22 mouse cellular contexts compared by ENCODE assay signal in genomic region chr2:5172773-5173172, GRCm38 (mm10). TPM values are rescaled to one million over a fixed set of nuclear protein-coding genes. Genes with fewer than 3 reads are reported as not detected.
DNase-seq lines count a peak whose midpoint lies in the region; ATAC-seq and TF ChIP-seq lines count a peak whose summit lies in the region.
"Had no signal": no experiment of that assay in that cellular context is flagged by ENCODE, and none has a peak within 500 bp of the region (broad histone marks: within the 10 kb centered on the region; RNA-seq: fewer than 3 reads in every experiment).

No protein-coding gene starts in this region.

- H3K4me3 ChIP-seq in heart, embryonic 12.5 days = no peak overlapping the region
- no peak overlapping the region for H3K4me3 ChIP-seq in intestine, embryonic 15.5 days (replicated peaks)
- H3K4me3 ChIP-seq in intestine, postnatal 0 days (ENCODE audit: low read depth, low read length) = no peak overlapping the region
- H3K4me3 ChIP-seq in intestine, embryonic 16.5 days (ENCODE audit: low read length) = no peak overlapping the region
- H3K4me3 ChIP-seq in kidney, adult 2 months (ENCODE audit: insufficient read depth, low read depth, low read length) = no peak overlapping the region

- no peak overlapping the region for H3K4me2 ChIP-seq in heart, embryonic 12.5 days
- no peak overlapping the region for H3K4me2 ChIP-seq in intestine, embryonic 15.5 days (replicated peaks)
- no peak overlapping the region for H3K4me2 ChIP-seq in intestine, postnatal 0 days (replicated peaks; ENCODE audit: low read depth)
- no peak overlapping the region for H3K4me2 ChIP-seq in intestine, embryonic 16.5 days (ENCODE audit: low read depth, low read length)

- peak; percentile 72 for DNase-seq in heart, adult 11 months
- DNase-seq in ovary, adult 18-20 months (ENCODE audit: low spot score) = peak; percentile 29
- no peak for DNase-seq in ovary, postnatal 14 days (ENCODE audit: low spot score)
- DNase-seq in kidney, adult 2 months = no peak
- DNase-seq: adrenal gland, adult 2 months; adrenal gland, adult 8-10 months; adrenal gland, postnatal 10 days; adrenal gland, postnatal 14 days; adrenal gland, postnatal 25 days; adrenal gland, postnatal 36 days; B cell, adult 2 months; cerebellum, adult 11 months; cerebellum, adult 11-12 months had no signal

- 0 out of 2 replicates have a peak, but pooled peaks cover 6% of the 10 kb centered on the region for H3K4me1 ChIP-seq in heart, embryonic 12.5 days (replicated peaks)
- H3K4me1 ChIP-seq in intestine, embryonic 15.5 days (replicated peaks) = no peaks in the 10 kb centered on the region
- no peaks in the 10 kb centered on the region for H3K4me1 ChIP-seq in intestine, postnatal 0 days (replicated peaks; ENCODE audit: control insufficient read depth, insufficient read depth, low read length)
- H3K4me1 ChIP-seq in intestine, embryonic 16.5 days (ENCODE audit: control insufficient read depth, insufficient read depth, low read length) = peaks cover 4% of the 10 kb centered on the region
- H3K4me1 ChIP-seq in kidney, adult 2 months (ENCODE audit: control insufficient read depth, insufficient read depth, low read length) = no peaks in the 10 kb centered on the region

- no peak for ATAC-seq in heart, embryonic 12.5 days (ENCODE audit: insufficient number of reproducible peaks, low FRiP score)
- peak; percentile 80 for ATAC-seq in intestine, embryonic 15.5 days
- no peak for ATAC-seq in intestine, postnatal 0 days
- ATAC-seq in intestine, embryonic 16.5 days = peak; percentile 82
- ATAC-seq: activated CD4-positive, CD25-positive, alpha-beta regulatory T cell, adult 4 months; CD4-positive, CD25-positive, alpha-beta regulatory T cell, adult 4 months; Patski had no signal

- H3K27me3 ChIP-seq in heart, embryonic 12.5 days (replicated peaks) = no peaks in the 10 kb centered on the region
- no peaks in the 10 kb centered on the region for H3K27me3 ChIP-seq in intestine, embryonic 15.5 days (replicated peaks)
- no peaks in the 10 kb centered on the region for H3K27me3 ChIP-seq in intestine, postnatal 0 days (replicated peaks; ENCODE audit: control insufficient read depth, insufficient read depth, low read length)
- no peaks in the 10 kb centered on the region for H3K27me3 ChIP-seq in intestine, embryonic 16.5 days (replicated peaks; ENCODE audit: control insufficient read depth, insufficient read depth, low read length)
- no peaks in the 10 kb centered on the region for H3K27me3 ChIP-seq in kidney, adult 2 months (replicated peaks; ENCODE audit: control insufficient read depth, insufficient read depth, low read length)
- H3K27me3 ChIP-seq: CH12.LX, Patski had no signal

- WGBS in heart, embryonic 12.5 days = 71% methylated on average over 2 of the region's 2 CpGs
- WGBS in intestine, embryonic 15.5 days = 69% methylated on average over 2 of the region's 2 CpGs
- WGBS in intestine, postnatal 0 days = 52% methylated on average over 2 of the region's 2 CpGs
- WGBS in intestine, embryonic 16.5 days = 72% methylated on average over 2 of the region's 2 CpGs
- 92% methylated on average over 2 of the region's 2 CpGs for WGBS in kidney, adult 2 months

- no peak for TF ChIP-seq CTCF in intestine, postnatal 0 days (IDR thresholded peaks at IDR 0.05; ENCODE audit: low read depth)
- TF ChIP-seq CTCF in kidney, adult 2 months (conservative IDR thresholded peaks at IDR 0.05; ENCODE audit: insufficient read depth, insufficient read length, low read depth, low read length) = no peak

- no peak overlapping the region for H3K27ac ChIP-seq in heart, embryonic 12.5 days (ENCODE audit: poor library complexity, severe bottlenecking)
- no peak overlapping the region for H3K27ac ChIP-seq in intestine, embryonic 15.5 days
- H3K27ac ChIP-seq in intestine, postnatal 0 days (ENCODE audit: low read depth, low read length) = no peak overlapping the region
- H3K27ac ChIP-seq in intestine, embryonic 16.5 days (ENCODE audit: low read length) = no peak overlapping the region
- H3K27ac ChIP-seq in kidney, adult 2 months (ENCODE audit: insufficient read depth, low read depth, low read length) = no peak overlapping the region

- H3K36me3 ChIP-seq in heart, embryonic 12.5 days = no peaks in the 10 kb centered on the region
- no peaks in the 10 kb centered on the region for H3K36me3 ChIP-seq in intestine, embryonic 15.5 days
- no peaks in the 10 kb centered on the region for H3K36me3 ChIP-seq in intestine, postnatal 0 days (ENCODE audit: control insufficient read depth, insufficient read depth)
- H3K36me3 ChIP-seq in intestine, embryonic 16.5 days (ENCODE audit: control insufficient read depth, insufficient read depth, low read length) = no peaks in the 10 kb centered on the region
- H3K36me3 ChIP-seq in kidney, adult 2 months (ENCODE audit: control insufficient read depth, insufficient read depth, low read length) = no peaks in the 10 kb centered on the region
- H3K36me3 ChIP-seq: G1E had no signal

- H3K9me3 ChIP-seq in heart, embryonic 12.5 days (replicated peaks) = no peaks in the 10 kb centered on the region
- H3K9me3 ChIP-seq in intestine, embryonic 15.5 days = no peaks in the 10 kb centered on the region
- H3K9me3 ChIP-seq in intestine, postnatal 0 days (ENCODE audit: control insufficient read depth) = no peaks in the 10 kb centered on the region
- H3K9me3 ChIP-seq in intestine, embryonic 16.5 days (ENCODE audit: control insufficient read depth, low read length) = no peaks in the 10 kb centered on the region
- H3K9me3 ChIP-seq: G1E had no signal

- no peak overlapping the region for H3K9ac ChIP-seq in heart, embryonic 12.5 days
- H3K9ac ChIP-seq in intestine, embryonic 15.5 days = no peak overlapping the region
- H3K9ac ChIP-seq in intestine, postnatal 0 days (ENCODE audit: low read depth, low read length) = no peak overlapping the region
- no peak overlapping the region for H3K9ac ChIP-seq in intestine, embryonic 16.5 days (ENCODE audit: low read depth, low read length)

- no peak for TF ChIP-seq POLR2A in kidney, adult 2 months (IDR thresholded peaks at IDR 0.05; ENCODE audit: low read depth, low read length)

RNA-seq across cellular contexts. Expression of gene Ccdc3, which starts 35.2 kb away (rescaled TPM):
- 14.2 and 16.2 TPM in 2 replicates for polyA plus RNA-seq in heart, embryonic 12.5 days (2016; fragmentation: Nextera tagmentation; extraction: Ambion mirVana)
- 9.2 and 10.3 TPM in 2 replicates for polyA plus RNA-seq in intestine, embryonic 15.5 days (2015; fragmentation: Nextera tagmentation; extraction: Ambion mirVana)
- polyA plus RNA-seq in intestine, postnatal 0 days (2015; fragmentation: Nextera tagmentation; extraction: Ambion mirVana) = 10.3 TPM in 2 replicates
- 4.6 and 9.8 TPM in 2 replicates for polyA plus RNA-seq in intestine, embryonic 16.5 days (2015; fragmentation: Nextera tagmentation; extraction: Ambion mirVana)
- polyA plus RNA-seq in kidney, adult 2 months (2012; rRNA removed) = 3.7 and 4.0 TPM in 2 replicates
- polyA plus RNA-seq: activated CD4-positive, CD25-positive, alpha-beta regulatory T cell, adult 4 months; CD4-positive, CD25-positive, alpha-beta regulatory T cell, adult 4 months; G1E had no signal

Comparison
In these comparisons a context has a peak if more than half of its experiments do, and no peak if none do; other contexts are left out.
1. DNase-seq: peak in heart, adult 11 months (single experiment) and ovary, adult 18-20 months (single experiment); none in ovary, postnatal 14 days (single experiment) and kidney, adult 2 months (single experiment).
2. ATAC-seq: peak in intestine, embryonic 15.5 days (single experiment) and intestine, embryonic 16.5 days (single experiment); none in heart, embryonic 12.5 days (single experiment) and intestine, postnatal 0 days (single experiment).